Mouse (Mus musculus): ENCODE data around the gene Dnttip2.

GRCm38 (mm10) chr3:122242876-122243275, 31.3 kb upstream of the Dnttip2 start:
- TF ChIP-seq CTCF (IDR thresholded peaks at IDR 0.05; ENCODE audit: control insufficient read depth, insufficient read depth, insufficient read length): no peak
- TF ChIP-seq MYOD1 (IDR thresholded peaks at IDR 0.05; ENCODE audit: control insufficient read depth, insufficient read length, low read depth): no peak
